Mouse (Mus musculus) embryonic facial prominence, embryonic 11.5 days (tissue): ENCODE measurements around the gene Npr2. TPM values are rescaled to one million over a fixed set of nuclear protein-coding genes. Genes with fewer than 3 reads are reported as not detected.

Source experiments
- ATAC-seq: fragments of 200-750 bp; cut with Nextera tagmentation; replicated peaks from 2 replicates; pipeline ENCODE4 v1.8.0; 2017; ENCODE audit warnings: low read depth; ENCODE audit not compliant: insufficient number of reproducible peaks, low FRiP score, low TSS enrichment
- DNase-seq: peaks from one replicate; pipeline ENCODE4 v3.0.0-alpha.2; 2015; ENCODE audit warnings: low spot score
- H3K27ac ChIP-seq: fragments of 300-500 bp; sonication (generic); replicated peaks from 2 replicates; pipeline ENCODE4 v1.5.1; 2014; ENCODE audit warnings: mild to moderate bottlenecking, low read depth, low read length, control low read depth
- H3K27me3 ChIP-seq: fragments of 300-500 bp; sonication (generic); 2 replicates; pipeline ENCODE4 v1.6.1; 2014; ENCODE audit warnings: mild to moderate bottlenecking, low read length, moderate library complexity, mixed read lengths; ENCODE audit not compliant: control insufficient read depth, insufficient read depth
- H3K36me3 ChIP-seq: fragments of 300-500 bp; sonication (generic); replicated peaks from 2 replicates; pipeline ENCODE4 v1.6.1; 2014; ENCODE audit warnings: low read depth, mild to moderate bottlenecking, low read length, moderate library complexity, mixed read lengths; ENCODE audit not compliant: control insufficient read depth, insufficient read depth
- H3K4me1 ChIP-seq: fragments of 300-500 bp; sonication (generic); 2 replicates; pipeline ENCODE4 v1.6.1; 2014; ENCODE audit warnings: low read length, mixed read lengths; ENCODE audit not compliant: control insufficient read depth, insufficient read depth
- H3K4me2 ChIP-seq: fragments of 300-500 bp; sonication (generic); 2 replicates; pipeline ENCODE4 v1.6.1; 2014; ENCODE audit warnings: low read depth, mild to moderate bottlenecking, control low read depth, low read length, moderate library complexity
- H3K4me3 ChIP-seq: fragments of 300-500 bp; sonication (generic); 2 replicates; pipeline ENCODE4 v1.5.1; 2014; ENCODE audit warnings: low read depth, low read length, control low read depth
- H3K9ac ChIP-seq: fragments of 300-500 bp; sonication (generic); replicated peaks from 2 replicates; pipeline ENCODE4 v1.6.1; 2014; ENCODE audit warnings: mild to moderate bottlenecking, control low read depth, low read length
- H3K9me3 ChIP-seq: fragments of 300-500 bp; sonication (generic); replicated peaks from 2 replicates; pipeline ENCODE4 v1.6.1; 2016; ENCODE audit warnings: mild to moderate bottlenecking, low read length, inconsistent platforms, mixed read lengths; ENCODE audit not compliant: control insufficient read depth
- WGBS: fragments of 180-500 bp; shearing (Covaris S2); extraction: QIAGEN DNeasy Blood & Tissue Kit; methylation state at CpG from one replicate; pipeline ENCODE4 v1.1.7; 2014; 5-methylcytosine and 5-hydroxymethylcytosine counted together
- polyA plus RNA-seq: library from polyadenylated mRNA; unstranded; fragments of >200 nt; fragmentation: Nextera tagmentation; extraction: Ambion mirVana; gene quantifications from 2 replicates; pipeline ENCODE4 v1.2.1, GENCODE M21; 2014

The Npr2 gene
- polyA plus RNA-seq, 1 experiment from 2014 or later, result 16.6 TPM

- no peak overlapping the region for H3K4me2 ChIP-seq
- H3K27me3 ChIP-seq, result no peaks in the 10 kb centered on the region
- no peak for DNase-seq
- H3K36me3 ChIP-seq, result no peaks in the 10 kb centered on the region; the same call in 1 of the 2 replicates
- ATAC-seq, result no peak
- no peaks in the 10 kb centered on the region for H3K4me1 ChIP-seq
- no peaks in the 10 kb centered on the region for H3K9me3 ChIP-seq
- no peak overlapping the region for H3K9ac ChIP-seq
- no peak overlapping the region for H3K27ac ChIP-seq
- WGBS, result 95% methylated on average over 17 of the region's 17 CpGs
- H3K4me3 ChIP-seq, result no peak overlapping the region
Measured at GRCm38 (mm10) chr4:43690021-43690420, 58.3 kb downstream of the Npr2 start.

- no peak overlapping the region for H3K27ac ChIP-seq
- H3K9me3 ChIP-seq, result no peaks in the 10 kb centered on the region
- no peak overlapping the region for H3K4me2 ChIP-seq
- H3K4me3 ChIP-seq, result no peak overlapping the region
- H3K9ac ChIP-seq, result no peak overlapping the region
- no peaks in the 10 kb centered on the region for H3K27me3 ChIP-seq
- ATAC-seq (no peak), DNase-seq (no peak)
- H3K36me3 ChIP-seq, result no peaks in the 10 kb centered on the region; the same call in 1 of the 2 replicates
- 82% methylated on average over 5 of the region's 5 CpGs for WGBS
- no peaks in the 10 kb centered on the region for H3K4me1 ChIP-seq
Measured at GRCm38 (mm10) chr4:43691026-43691425, 59.3 kb downstream of the Npr2 start.

- H3K27me3 ChIP-seq, result no peaks in the 10 kb centered on the region
- H3K4me1 ChIP-seq, result no peaks in the 10 kb centered on the region
- no peaks in the 10 kb centered on the region; the same call in 1 of the 2 replicates for H3K36me3 ChIP-seq
- 84% methylated on average over 5 of the region's 5 CpGs for WGBS
- DNase-seq (no peak), ATAC-seq (no peak)
- H3K4me2 ChIP-seq, result no peak overlapping the region
- H3K9me3 ChIP-seq, result no peaks in the 10 kb centered on the region
- no peak overlapping the region for H3K4me3 ChIP-seq
- H3K9ac ChIP-seq, result no peak overlapping the region
- H3K27ac ChIP-seq, result no peak overlapping the region
Measured at GRCm38 (mm10) chr4:43693806-43694241, 62.1 kb downstream of the Npr2 start.

GRCm38 (mm10) chr4:43694439-43695248, 62.9 kb downstream of the Npr2 start:
- DNase-seq (no peak), ATAC-seq (no peak)
- WGBS, result 86% methylated on average over 1 of the region's 1 CpGs
- H3K4me2 ChIP-seq, result no peak overlapping the region
- H3K4me1 ChIP-seq, result no peaks in the 10 kb centered on the region
- H3K9me3 ChIP-seq, result no peaks in the 10 kb centered on the region
- no peak overlapping the region for H3K9ac ChIP-seq
- H3K27me3 ChIP-seq, result no peaks in the 10 kb centered on the region
- H3K4me3 ChIP-seq, result no peak overlapping the region
- H3K36me3 ChIP-seq, result no peaks in the 10 kb centered on the region; the same call in 1 of the 2 replicates
- no peak overlapping the region for H3K27ac ChIP-seq

GRCm38 (mm10) chr4:43695249-43695671, 63.5 kb downstream of the Npr2 start:
- no peak overlapping the region for H3K4me3 ChIP-seq
- no peak overlapping the region for H3K27ac ChIP-seq
- no peaks in the 10 kb centered on the region for H3K36me3 ChIP-seq
- ATAC-seq (no peak), DNase-seq (no peak)
- no peak overlapping the region for H3K9ac ChIP-seq
- H3K4me1 ChIP-seq, result no peaks in the 10 kb centered on the region
- H3K27me3 ChIP-seq, result no peaks in the 10 kb centered on the region
- 35% methylated on average over 9 of the region's 9 CpGs for WGBS
- H3K9me3 ChIP-seq, result no peaks in the 10 kb centered on the region
- H3K4me2 ChIP-seq, result no peak overlapping the region

- no peaks in the 10 kb centered on the region for H3K27me3 ChIP-seq
- H3K36me3 ChIP-seq, result no peaks in the 10 kb centered on the region
- DNase-seq, result no peak
- H3K9me3 ChIP-seq, result no peaks in the 10 kb centered on the region
- H3K4me3 ChIP-seq, result no peak overlapping the region
- H3K27ac ChIP-seq, result no peak overlapping the region
- no peaks in the 10 kb centered on the region for H3K4me1 ChIP-seq
- no peak for ATAC-seq
- H3K9ac ChIP-seq, result no peak overlapping the region
- no peak overlapping the region for H3K4me2 ChIP-seq
- WGBS, result 93% methylated on average over 13 of the region's 13 CpGs
Measured at GRCm38 (mm10) chr4:43696561-43696960, 64.8 kb downstream of the Npr2 start.

- DNase-seq, result no peak
- H3K4me1 ChIP-seq, result no peaks in the 10 kb centered on the region
- H3K36me3 ChIP-seq, result no peaks in the 10 kb centered on the region
- no peak within 1 kb of the TSS for H3K4me2 ChIP-seq
- 84% methylated on average over 6 of the region's 6 CpGs for WGBS
- H3K9ac ChIP-seq, result no peak within 1 kb of the TSS
- no peaks in the 10 kb centered on the region for H3K27me3 ChIP-seq
- ATAC-seq, result no peak
- no peaks in the 10 kb centered on the region for H3K9me3 ChIP-seq
- no peak within 1 kb of the TSS for H3K4me3 ChIP-seq
- no peak within 1 kb of the TSS for H3K27ac ChIP-seq
Measured at GRCm38 (mm10) chr4:43700707-43701106, 69.0 kb downstream of the Npr2 start, which contains the start of gene Olfr70. Olfr70 (minus strand) TSS chr4:43700807.
